Mouse (Mus musculus): ENCODE data around the gene Abhd10. TPM values are rescaled to one million over a fixed set of nuclear protein-coding genes. Genes with fewer than 3 reads are reported as not detected.

The Abhd10 gene
- total RNA-seq, 2 experiments from 2014 or later = 14.2 to 27.5 TPM

Other genes with a start within 250 kb of the Abhd10 start
- under 1 TPM in 1 of 2 experiments, not detected in 1; 0.10 TPM for gene Gm609, start 250.0 kb downstream of the Abhd10 start, total RNA-seq (2021)
- gene Gm17783, start 210.9 kb downstream of the Abhd10 start, total RNA-seq (2021) = not detected
- not detected for gene Slc9c1, start 207.6 kb downstream of the Abhd10 start, total RNA-seq (2021)
- gene Gcsam, start 132.6 kb downstream of the Abhd10 start, total RNA-seq (2021) = under 1 TPM in 1 of 2 experiments, not detected in 1; 0.42 TPM
- gene BC016579, start 88.9 kb downstream of the Abhd10 start, total RNA-seq (2021) = under 1 TPM in 1 of 2 experiments, not detected in 1; 0.22 TPM
- under 1 TPM; 0.17 to 0.26 TPM for gene Tmprss7, start 49.3 kb downstream of the Abhd10 start, total RNA-seq (2021)
- gene Tagln3, start 18.3 kb downstream of the Abhd10 start, total RNA-seq (2021) = 1 to 10 TPM; 3.4 to 4.8 TPM
- 10 to 100 TPM; 13.8 to 27.4 TPM for gene Phldb2, start 210.6 kb upstream of the Abhd10 start, total RNA-seq (2021)

Measured in adrenal gland, adult 18-20 months (tissue).